ENCODE assay signal across 7 mouse cellular contexts in the genomic region with DNA sequence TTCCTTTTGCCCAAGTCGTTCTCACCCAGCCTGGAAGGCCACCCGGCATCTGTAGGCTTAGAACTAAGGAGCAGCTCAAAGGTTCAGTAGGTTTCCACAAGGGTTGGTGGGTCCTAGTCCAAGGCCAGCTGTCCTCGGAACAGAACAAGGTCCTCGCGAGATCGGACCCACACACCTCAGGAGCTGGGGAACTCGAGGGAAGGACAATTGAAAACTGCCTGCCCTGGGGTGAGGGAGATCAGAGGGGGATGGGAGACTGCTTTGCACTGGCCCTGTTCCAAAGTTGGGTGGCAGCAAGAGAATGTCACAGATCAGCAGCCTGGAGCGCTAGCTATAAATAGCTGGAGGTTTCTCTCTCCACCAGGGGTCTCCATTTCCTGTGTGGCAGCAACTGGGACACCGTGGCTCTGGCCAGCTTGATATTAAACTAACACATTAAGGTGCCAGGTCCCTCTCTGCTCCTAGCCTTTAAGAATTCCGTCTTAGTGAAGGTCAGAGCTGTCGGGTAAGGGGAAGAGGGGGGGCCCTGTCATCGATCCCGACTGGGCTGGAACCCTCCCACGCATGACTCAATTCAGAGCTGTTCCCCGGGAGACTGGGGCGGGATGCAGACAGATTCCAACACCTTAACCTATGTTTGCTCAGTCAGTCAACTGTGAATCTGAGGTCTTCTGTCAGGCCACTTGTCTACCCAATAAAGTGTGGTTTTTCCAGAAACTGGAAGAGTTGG. TPM values are rescaled to one million over a fixed set of nuclear protein-coding genes. Genes with fewer than 3 reads are reported as not detected.
DNase-seq lines count a peak whose midpoint lies in the region; ATAC-seq lines count a peak whose summit lies in the region.

No protein-coding gene starts in this region.

- H3K27me3 ChIP-seq in forebrain, embryonic 15.5 days: no peaks in the 10 kb centered on the region

- H3K36me3 ChIP-seq in forebrain, embryonic 15.5 days: peaks cover 21% of the 10 kb centered on the region

- peak overlapping the region; percentile 58 for H3K27ac ChIP-seq in forebrain, embryonic 15.5 days (replicated peaks)

- peak overlapping the region; percentile 51 for H3K4me2 ChIP-seq in forebrain, embryonic 15.5 days (replicated peaks)

- peak; percentile 74 for DNase-seq in NIH3T3 (ENCODE audit: low read depth)
- peak; percentile 53 for DNase-seq in c-Kit-positive CD71-positive TER-119-negative erythroid progenitor cells, embryonic 14.5 days (ENCODE audit: low read depth)
- peak; percentile 69 to 76 for DNase-seq in heart, postnatal 36 days
- peak; percentile 74 to 79 for DNase-seq in layer of hippocampus, postnatal 10 days (ENCODE audit: low spot score in 2 of 2)
- peak; percentile 91 for DNase-seq in lung, postnatal 10 days
- peak; percentile 89 for DNase-seq in retina, postnatal 1 day

- peak overlapping the region; percentile 83 for H3K4me3 ChIP-seq in forebrain, embryonic 15.5 days

- peak overlapping the region; percentile 52 for H3K9ac ChIP-seq in forebrain, embryonic 15.5 days (replicated peaks)

- no peaks in the 10 kb centered on the region for H3K9me3 ChIP-seq in forebrain, embryonic 15.5 days

- ATAC-seq in forebrain, embryonic 15.5 days (replicated peaks): peak; percentile 24

- WGBS in forebrain, embryonic 15.5 days: 11% methylated on average over 16 of the region's 16 CpGs

- H3K4me1 ChIP-seq in forebrain, embryonic 15.5 days: peaks cover 26% of the 10 kb centered on the region

- intact Hi-C loops in heart, postnatal 36 days (cut with DNase I): loop anchor here (2.0 kb wide), 1 partner anchor 22 kb away; a partner anchor contains a TSS

RNA-seq across cellular contexts. Expression of a gene that starts 1.0 kb away (rescaled TPM):
- 175 and 190 TPM in 2 replicates for polyA plus RNA-seq in forebrain, embryonic 15.5 days (2015; fragmentation: Nextera tagmentation; extraction: Ambion mirVana)
- 100 to 1,000 TPM; 218 to 222 TPM for total RNA-seq in heart, postnatal 36 days (2021)
- total RNA-seq in layer of hippocampus, postnatal 10 days (2021): 100 to 1,000 TPM in 1 of 2 experiments, 10 to 100 TPM in 1; 97.4 to 107 TPM

RNA-seq across cellular contexts. Expression of a gene that starts 7.1 kb away (rescaled TPM):
- polyA plus RNA-seq in forebrain, embryonic 15.5 days (2015; fragmentation: Nextera tagmentation; extraction: Ambion mirVana): 1.9 and 2.6 TPM in 2 replicates
- 10 to 100 TPM; 61.0 to 62.5 TPM for total RNA-seq in heart, postnatal 36 days (2021)
- total RNA-seq in layer of hippocampus, postnatal 10 days (2021): 10 to 100 TPM; 35.3 to 39.3 TPM

RNA-seq across cellular contexts. Expression of a gene that starts 19.2 kb away (rescaled TPM):
- not detected in 2 replicates for polyA plus RNA-seq in forebrain, embryonic 15.5 days (2015; fragmentation: Nextera tagmentation; extraction: Ambion mirVana)
- 1 to 10 TPM; 1.8 to 2.4 TPM for total RNA-seq in heart, postnatal 36 days (2021)
- total RNA-seq in layer of hippocampus, postnatal 10 days (2021): 1 to 10 TPM; 1.5 to 2.2 TPM

RNA-seq across cellular contexts. Expression of a gene that starts 22.5 kb away (rescaled TPM):
- polyA plus RNA-seq in forebrain, embryonic 15.5 days (2015; fragmentation: Nextera tagmentation; extraction: Ambion mirVana): 121 and 124 TPM in 2 replicates
- 10 to 100 TPM; 18.7 to 22.1 TPM for total RNA-seq in heart, postnatal 36 days (2021)
- total RNA-seq in layer of hippocampus, postnatal 10 days (2021): 10 to 100 TPM; 89.4 to 94.3 TPM

RNA-seq across cellular contexts. Expression of a gene that starts 48.2 kb away (rescaled TPM):
- 69.4 and 69.7 TPM in 2 replicates for polyA plus RNA-seq in forebrain, embryonic 15.5 days (2015; fragmentation: Nextera tagmentation; extraction: Ambion mirVana)
- total RNA-seq in heart, postnatal 36 days (2021): 10 to 100 TPM; 17.6 to 18.0 TPM
- total RNA-seq in layer of hippocampus, postnatal 10 days (2021): 10 to 100 TPM; 39.0 to 44.3 TPM

Comparison
In these comparisons a context has a peak if more than half of its experiments do, and no peak if none do; other contexts are left out.
1. Peak in every context shown above with its lines: DNase-seq, ATAC-seq, H3K4me3 ChIP-seq and H3K27ac ChIP-seq.